Mouse (Mus musculus): Measurements from ENCODE around the gene Stat6.

Stat6 gene

DNA sequence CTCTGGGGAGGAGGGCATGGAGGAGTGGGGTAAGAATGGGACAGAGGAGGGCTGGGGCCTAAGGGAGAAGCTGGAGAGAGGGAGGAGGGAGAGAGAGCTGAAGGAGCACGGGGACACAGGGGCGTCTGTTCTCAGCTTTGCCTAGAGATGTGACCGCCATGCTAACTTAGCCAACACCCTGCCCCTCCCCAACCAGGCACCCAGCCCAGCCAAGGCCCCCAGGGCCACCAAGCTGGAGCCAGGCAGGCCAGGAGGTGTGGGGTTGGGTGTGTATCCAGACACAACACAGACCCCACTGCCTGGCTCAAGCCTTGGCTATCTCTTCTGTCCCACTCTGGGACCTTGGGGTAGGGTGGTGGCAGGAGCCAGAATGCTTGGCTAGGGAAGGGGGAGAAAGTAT is 27.2 kb upstream of the Stat6 start:
- DNase-seq, result no peak

DNA sequence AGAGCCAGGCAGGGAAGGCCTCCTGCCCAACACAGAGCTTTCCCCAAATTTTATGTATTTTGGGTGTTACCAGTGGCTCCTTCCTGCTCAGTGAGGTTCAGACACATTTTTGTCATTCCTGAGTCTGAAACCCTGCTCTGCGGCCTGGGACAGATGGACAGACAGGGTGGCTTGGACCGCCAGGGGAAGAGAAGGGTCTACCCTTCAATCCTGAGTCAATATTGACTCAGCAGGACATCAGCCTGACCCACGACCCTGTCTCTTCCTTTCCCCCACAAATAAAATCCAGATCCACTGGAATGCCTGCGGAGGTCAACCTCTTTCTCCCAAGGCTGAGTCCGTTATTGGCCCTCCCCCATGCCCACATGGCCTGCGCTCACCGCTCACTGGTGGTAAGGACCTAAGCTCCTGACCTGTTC is 26.5 kb upstream of the Stat6 start:
- no peak for DNase-seq

DNA sequence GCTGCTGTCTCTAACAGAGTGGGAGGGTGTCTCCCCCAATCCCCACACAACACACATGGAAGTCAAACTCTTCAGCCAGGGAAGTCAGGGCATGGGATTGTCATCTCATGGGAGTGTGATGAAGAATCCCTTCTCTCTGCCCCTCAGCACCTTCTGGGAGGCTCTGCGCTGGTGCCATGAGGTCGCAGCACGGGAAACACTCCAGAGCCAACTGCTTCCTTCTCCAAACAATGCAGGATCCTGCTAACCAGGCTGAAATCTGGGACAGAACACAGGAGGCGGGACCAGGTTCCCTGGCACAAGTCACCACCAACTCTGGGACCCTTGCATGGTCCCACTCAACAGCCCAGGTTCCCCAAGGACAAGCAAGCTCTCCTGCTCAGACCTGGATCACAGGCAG is 25.5 kb upstream of the Stat6 start:
- DNase-seq, result no peak

DNA sequence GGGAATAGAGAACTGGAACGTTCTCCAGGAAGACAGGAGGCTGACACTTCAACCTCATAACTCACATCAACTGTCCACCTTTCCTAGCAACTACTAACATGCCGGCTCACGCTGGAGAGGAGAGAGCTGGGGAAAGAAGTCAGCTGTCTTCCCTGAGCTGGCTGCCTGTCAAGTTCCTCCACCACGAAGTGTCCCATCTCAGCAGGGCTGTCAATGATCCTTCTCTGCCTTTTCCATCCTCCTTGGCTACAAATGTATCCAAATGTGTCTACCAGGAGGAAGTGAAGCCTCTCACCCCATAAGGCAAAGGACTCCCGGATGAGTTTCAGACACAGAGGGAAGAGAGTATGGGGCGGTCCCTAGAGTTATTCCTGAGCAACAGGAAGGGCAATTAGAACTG is 24.6 kb upstream of the Stat6 start:
- DNase-seq, result no peak

DNA sequence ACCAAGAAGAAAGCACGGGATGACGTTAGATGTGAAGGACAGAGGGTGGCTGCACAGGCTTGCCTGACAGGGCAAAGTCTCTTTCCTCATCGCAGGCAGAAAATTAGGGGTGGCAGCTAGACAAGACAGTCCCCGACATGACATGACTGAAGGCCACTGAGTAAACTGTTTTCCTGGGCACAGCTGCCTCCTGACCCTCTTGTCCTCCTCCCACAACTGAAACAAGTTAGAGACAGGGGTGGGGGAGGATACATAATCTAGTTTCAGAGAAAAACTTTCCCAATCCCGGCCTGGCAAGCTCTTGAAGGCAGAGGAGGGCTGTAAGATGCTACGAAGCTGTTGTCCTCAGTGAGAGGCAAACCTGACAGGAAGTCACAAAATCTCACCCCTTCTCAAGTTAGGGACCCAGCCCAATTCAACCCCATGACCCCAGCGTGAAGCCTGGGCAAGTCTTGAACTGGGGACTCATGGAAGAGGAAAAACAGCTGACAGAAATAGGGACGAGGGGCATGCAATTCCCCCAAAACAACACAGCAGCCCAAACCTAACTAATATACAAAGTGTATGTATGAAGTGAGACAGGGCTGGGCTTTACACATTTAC is 23.6 kb upstream of the Stat6 start:
- DNase-seq, result no peak

DNA sequence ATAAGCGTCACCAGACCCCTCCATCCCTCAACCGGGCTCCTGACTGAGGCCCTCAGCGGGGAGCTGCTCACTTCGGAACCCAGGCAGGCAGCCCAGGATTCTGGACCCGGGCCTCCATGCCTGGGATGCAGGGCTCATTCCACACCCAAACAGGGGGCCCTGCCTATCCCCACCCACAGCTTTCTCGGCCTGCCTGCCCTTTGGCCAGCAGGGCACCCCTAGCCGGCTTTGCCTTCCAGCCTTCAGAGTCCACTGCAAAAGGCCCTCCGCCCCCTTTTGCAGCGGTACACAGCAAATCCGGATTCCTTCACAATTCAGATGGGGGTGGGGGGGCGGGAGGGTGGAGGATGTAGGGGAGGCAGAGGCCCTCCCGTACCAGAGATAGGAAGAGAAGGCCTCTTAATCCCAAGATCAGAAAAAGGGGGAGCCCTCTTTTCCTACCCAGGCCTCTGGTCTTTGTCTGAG is 22.8 kb upstream of the Stat6 start:
- no peak for DNase-seq

DNA sequence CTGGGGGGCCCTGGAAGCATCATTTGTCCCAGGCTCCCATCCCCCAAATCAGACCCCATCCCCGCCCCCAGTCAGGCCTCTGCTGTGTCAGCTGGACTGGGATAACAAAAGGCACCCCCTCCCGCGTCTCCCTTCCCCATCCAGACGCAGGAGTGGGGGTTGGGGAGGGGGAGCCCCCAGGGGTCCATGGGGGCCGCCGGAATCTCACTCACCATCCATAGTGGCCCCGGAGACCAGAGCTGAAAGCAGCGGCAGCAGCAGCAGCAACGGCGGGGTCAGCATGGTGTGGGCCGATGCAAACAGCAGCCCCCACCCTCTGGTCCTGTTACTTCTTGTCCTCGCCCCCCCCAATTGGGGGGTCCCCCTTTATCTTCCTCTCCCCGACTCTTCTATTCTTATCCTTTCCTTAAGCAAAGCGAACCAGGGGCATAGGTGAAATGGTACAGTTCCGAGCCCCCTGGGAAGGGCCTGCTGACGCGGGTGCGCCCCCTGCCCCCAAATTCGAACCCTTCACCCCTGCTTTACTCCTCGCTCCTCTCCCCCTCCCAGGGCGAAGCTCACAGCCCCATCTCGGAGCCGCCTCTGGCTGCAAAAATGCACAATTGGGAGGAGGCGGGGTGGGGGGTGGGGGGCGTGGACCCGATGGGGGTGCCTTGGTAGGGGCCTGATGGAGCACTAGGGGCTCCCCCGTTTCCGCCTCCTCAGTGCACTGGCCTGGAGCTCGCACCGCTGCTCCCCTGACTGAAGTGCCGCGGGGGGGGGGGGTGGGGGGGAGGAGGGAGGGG is 22.2 kb upstream of the Stat6 start, which contains the start of gene Lrp1:
Gene Lrp1 (minus strand): TSS at position 743 of the 785 bp plus-strand sequence.
- peak; percentile 55 for DNase-seq

DNA sequence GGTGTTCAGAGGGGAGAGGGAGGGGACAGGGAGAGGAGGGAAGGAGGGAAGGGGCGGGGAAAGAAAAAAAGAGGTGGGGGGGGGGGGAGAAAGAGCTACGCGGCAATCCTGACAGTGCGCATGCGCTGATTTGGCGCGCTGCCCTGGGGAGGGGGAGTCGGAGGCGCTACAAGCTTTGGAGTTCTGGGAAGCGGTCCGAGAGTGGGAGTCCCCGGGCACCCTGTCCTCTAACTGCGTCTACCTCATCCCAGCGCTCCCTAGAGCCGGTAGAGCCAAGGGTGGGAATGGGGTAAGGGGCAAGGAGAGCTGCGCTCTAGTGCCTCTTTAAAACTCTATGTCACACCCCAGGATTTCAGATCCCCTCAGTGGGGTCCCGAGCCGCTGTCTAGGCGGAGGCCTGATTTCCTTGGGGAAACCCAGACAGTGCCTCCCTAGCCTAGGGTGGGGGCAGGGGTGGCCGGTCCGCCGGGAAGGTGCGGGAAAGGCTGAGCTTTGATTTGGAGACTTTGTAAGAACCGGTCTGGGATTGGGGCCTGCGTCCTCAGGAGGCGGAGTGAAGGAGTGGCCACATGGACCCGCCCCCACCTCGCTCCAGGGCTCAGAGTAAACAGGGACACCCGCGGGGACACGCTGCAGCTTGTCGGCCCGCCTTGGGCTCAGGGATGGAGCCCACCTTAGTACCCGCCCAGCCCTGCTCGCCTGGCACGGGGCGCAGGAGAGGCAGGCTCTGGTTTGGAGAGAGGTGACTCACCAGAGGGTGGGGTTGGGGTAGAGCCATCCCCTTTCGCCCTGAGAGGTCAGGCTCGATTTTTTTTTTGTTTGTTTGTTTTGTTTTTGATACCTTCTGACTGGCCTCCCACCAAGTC is 21.4 kb upstream of the Stat6 start:
- peak; percentile 76 for DNase-seq

DNA sequence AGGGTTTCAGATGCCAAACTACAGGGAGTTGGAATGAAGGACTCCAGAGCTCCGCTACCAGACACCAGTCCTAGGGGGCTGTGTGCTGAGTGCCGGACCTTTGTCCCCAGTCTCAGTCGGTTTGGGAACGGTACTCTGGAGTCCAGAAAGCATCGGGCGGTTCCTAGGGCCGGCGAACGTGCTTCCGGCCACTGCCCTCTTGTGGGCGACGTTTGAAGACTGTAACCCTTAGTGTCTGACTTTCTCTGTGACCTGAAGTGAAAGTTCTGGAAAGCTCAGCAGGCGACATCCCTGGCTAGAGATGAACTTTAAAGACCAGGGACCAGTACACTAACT is 20.8 kb upstream of the Stat6 start:
- DNase-seq, result no peak

DNA sequence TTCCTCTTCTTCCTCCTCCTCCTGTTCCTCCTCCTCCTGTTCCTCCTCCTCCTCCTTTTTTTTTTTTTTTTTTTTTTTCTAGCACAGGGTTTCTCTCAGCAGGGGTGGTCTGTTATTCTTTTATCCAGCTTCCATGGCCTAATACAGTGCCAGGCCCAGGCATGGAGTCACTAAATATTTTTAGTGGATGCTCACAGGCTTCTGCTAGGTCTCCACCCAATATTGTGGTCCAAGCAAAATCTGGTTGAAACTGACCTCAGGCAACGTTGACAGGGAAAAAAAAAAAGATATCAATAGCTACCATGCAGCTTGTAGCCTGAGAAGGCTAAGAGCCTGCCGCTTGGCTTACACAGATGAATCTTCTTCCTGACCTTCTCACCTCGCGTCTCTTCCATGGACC is 20.1 kb upstream of the Stat6 start:
- no peak for DNase-seq

DNA sequence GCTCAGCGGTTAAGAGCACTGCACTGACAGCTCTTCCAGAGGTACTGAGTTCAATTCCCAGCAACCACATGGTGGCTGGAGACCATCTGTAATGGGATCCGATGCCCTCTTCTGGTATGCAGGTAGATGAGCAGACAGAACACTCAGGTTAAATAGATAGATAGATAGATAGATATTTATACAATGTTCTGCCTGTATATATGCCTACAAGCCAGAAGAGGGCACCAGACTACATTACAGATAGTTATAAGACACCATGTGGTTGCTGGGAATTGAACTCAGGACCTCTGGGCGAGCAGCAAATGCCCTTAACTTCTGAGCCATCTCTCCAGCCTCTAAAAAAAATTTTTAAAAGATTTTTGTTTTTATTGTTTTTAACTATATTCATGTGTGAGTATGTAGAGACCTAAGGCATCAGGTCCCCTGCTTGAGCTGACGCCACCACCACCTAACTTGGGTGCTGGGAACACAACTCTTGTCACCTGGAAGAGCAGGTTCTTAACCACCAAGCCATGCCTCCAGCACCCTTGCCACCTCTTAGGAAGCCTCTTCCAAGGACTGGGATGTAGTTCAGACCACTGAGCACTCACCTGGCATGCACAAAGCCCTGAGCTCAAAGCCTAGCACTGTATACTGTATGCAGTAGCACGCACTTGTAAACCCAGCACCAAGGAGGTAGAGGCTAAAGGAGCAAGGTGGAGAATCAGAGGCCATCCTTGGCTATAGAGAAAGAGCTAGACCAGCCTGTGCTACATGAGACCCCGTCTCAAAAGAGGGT is 19.2 kb upstream of the Stat6 start:
- DNase-seq, result no peak

DNA sequence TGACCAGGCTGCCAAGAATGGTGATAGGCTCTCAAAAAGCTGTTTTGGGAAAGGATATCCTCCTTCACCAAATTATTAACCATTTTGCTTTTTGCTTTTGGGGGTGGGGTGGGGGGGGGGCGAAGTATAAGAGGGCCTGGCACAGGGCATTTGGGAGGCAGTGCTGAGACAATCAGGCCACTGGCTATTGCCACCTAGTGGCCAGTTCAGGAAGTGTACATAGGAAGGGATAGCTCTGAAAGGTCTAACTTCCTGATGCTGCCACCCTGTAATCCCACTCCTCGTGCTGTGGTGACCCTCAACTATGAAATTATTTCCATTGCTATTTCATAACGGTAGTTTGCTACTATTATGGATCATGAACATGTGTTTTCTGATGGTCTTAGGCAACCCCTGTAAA is 16.4 kb upstream of the Stat6 start:
- peak; percentile 56 for DNase-seq

DNA sequence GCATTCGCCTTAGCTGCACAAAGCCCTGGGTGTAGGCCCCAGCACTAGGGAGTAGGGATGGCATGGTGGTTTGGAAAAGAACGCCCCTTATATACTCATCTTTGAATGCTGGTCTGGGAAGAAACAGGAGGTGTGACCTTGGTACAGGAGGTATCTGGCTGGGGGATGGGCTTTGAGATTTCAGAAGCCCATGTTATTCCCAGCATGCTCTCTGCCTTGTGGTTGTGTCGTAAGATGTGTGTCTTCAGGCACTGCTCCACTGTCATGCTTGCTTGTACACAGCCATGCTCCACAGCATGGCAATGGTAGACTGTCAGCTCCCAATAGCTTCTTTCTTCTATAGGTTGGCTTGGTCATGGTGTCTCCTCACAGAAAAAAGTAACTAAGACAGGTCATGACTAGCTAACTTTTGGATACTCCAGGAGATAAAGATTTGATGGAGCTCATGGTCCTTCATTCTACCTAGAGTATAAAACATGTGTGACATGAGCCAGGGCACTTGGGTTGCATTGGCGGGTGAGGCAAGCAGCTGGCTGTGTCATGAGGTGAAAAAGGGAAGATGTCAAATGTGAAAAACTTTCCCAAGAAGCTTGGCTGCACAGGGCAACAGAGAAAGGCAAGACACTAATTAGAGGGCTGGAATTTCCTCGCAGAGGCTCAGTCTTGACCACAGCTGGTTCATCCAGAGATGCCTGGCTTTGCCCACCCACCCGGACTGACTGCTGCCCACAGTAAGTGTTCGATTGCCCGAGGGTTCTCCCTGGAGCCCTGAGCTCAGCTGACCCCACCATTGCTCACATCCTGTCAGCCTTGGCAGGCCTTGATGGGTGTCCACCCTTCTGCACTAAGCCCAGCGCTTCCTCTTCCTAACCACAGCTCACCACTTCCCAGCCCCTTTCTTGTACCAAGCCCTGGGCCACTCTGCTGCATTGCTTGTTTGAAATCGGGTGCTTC is 11.2 kb upstream of the Stat6 start:
- no peak for DNase-seq

DNA sequence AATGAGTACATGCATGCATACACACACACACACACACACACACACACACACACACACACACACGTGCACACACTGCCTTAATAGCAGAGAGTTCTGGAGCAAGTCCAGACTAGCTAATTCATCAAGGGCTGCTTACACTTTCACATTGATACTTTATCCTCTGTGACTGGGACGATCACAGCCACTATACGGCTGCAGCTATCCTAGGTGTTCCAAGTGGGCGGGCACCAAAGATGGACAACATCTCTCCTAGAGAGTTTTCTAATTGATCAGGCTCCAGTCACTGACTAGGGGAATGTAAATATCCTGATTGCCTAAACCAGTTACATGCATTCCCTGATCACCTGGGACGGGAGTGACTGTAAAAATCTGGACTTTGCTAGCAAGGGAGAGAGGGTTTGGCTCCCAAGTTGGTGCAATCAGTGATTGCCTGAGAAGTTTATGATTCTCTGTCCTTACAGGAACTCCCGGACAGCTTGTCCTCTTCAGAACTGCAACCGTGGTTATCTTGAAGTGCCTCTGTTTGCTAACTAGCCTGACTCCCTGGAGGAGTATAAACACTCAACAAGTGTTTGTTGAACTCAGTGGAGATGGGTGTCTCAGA is 10.0 kb upstream of the Stat6 start:
- no peak for DNase-seq

DNA sequence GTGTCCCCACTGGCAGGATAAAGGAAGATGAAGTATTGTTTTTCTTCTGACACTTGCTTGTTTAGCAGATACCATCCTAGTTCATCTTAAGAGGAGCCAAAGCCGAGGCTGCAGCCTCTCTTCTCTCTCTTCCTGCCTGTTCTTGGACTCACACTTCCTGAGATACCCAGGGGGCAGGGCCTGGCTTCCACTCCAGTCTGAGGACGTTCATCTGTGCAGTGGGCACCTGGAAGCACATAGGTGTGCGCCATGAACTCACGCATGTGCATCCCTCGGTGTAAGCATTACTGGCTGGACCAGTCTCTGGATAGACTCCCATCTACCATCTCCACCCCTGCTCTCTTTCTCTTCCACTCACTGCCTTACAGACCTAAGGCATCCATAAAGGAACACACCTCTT is 2.4 kb upstream of the Stat6 start:
- DNase-seq, result no peak

DNA sequence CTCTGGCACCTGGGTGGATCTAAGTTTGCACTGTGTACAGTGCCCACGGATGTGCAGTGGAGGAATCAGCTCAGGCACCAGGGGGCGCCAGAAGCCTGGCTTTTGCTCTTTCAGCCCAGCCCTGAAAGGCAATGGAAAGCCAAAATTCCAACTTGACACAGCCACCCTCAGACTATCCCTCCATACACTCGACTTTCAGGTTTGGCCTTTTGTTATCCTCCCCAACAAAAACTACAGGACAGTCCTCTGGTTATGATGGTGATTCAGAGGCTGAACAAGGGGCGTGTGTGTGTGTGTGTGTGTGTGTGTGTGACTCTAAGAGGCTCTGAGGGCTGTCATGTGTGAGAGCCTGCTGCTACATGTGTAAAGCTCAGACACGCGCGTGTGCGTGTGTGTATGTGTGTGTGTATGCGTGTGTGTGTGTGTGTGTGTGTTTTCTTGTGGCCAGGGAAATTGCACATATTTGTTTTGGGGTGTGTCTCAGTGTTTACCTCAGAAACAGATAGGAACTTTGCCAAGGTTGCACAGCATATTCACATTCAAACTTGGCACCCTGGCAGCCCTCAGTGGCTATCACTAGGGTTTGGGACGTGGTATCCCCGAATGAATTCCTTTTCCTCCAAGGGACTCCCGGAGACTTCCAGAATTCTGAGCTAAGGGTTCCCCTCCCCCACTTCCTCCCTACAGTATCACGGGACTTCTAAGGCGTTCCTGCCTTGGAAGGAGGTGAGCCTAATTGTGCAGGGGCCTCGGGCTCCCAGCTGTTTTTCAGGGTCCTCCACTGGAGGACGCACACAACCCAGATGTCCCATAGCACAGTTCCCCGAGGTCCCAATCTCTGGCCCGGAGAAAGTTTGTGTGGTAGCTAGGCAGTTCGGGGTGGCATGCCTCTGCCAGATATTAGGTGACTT is 670 bp upstream of the Stat6 start:
- DNase-seq, result peak; percentile 97

DNA sequence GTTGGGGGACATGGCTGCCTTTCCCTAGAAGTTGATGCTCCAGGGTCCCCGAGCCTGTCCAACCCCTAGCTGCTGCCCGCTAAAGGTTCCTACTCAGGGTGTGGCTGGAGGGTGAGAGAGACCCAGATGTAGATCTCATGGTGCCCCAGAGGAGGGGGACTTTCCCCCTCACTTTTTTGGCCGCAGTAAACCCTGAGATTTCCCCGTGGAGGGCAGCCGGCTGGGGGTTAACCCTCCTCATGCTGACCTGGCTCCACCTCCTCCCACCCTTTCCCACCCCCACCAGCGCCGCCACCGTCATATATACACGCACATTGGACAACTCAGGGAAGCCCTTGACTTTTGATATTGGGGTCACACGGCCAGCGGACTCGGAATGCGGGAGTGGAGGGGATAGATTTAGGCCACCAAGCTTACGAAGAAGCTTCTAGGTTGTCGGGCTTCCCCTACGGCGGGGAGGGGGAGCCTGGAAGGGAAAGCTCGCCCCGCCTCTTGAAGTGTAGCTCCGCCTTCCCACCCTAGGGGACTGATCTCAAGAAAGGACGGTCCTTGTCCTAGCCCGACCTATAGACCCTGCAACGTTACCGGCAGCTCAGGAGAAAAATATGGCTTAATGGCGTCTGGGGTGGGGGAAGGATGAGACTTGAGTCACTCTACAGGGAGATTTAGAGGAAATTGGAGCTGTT is 910 bp downstream of the Stat6 start:
- peak; percentile 87 for DNase-seq

DNA sequence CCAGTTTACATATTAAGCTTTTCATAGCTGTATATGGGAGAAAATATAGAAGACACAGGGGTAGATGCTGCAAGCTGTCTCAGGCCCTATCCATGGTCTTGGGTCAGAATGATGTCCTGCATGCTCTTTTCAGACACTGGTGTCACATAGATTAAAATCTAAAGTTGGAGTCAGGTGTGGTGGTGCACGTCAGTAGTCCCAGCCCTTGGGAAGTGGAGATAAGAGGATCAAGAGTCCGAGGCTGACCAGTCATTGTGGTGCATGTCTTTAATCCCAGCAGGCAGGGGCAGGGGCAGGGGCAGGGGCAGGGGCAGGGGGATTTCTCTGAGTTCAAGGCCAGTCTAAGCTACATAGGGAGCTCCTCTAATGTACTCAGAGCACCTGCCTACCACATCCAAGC is 3.0 kb downstream of the Stat6 start:
- DNase-seq, result no peak

DNA sequence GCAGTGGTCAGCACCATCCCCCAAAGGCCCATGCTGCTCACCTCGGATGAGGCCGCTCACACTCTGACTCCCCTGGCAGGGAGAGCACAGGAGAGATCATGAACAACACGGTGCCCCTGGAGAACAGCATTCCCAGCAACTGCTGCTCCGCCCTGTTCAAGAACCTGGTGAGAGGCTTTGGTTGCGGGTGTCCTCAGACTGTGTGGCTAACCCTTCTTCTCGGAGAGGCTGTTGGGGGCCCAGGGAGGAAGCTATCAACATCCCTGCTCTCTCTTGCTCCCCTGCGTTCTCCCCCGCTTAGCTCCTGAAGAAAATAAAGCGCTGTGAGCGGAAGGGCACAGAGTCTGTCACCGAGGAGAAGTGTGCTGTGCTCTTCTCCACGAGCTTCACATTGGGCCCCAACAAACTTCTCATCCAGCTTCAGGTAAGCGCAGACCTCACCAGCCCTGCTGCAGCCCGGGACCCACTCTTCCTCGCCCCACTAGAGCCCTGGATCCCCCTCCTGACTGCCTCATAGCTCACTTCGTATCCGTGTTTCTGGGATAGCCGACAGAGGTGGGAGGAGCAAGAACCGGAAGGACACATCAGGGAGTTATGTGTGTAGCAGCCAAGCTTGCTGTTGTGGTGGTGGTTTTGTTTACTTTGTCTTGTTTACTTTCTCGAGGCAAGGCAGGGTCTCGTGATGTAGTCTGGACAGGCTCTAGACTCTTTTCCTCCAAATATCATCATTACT is 10.3 kb downstream of the Stat6 start:
- no peak for DNase-seq
